Mouse (Mus musculus) activated CD4-positive, CD25-positive, alpha-beta regulatory T cell, adult 4 months (primary cell): ENCODE results near the gene Tprn. TPM values are rescaled to one million over a fixed set of nuclear protein-coding genes. Genes with fewer than 3 reads are reported as not detected.
A peak's percentile ranks its signal among the peaks of the same experiment; 100 is the strongest.

Experiments used
- ATAC-seq: one replicate; pipeline ENCODE4 v1.8.0; 2017
- polyA plus RNA-seq, 2 experiments: library from polyadenylated mRNA; unstranded; fragments of 100-300 nt; shearing (Covaris generic); gene quantifications; one replicate each; pipeline ENCODE4 v1.2.1; 2017

Gene Tprn
- polyA plus RNA-seq, 2 experiments from 2014 or later, result 5.5 to 12.4 TPM

DNA sequence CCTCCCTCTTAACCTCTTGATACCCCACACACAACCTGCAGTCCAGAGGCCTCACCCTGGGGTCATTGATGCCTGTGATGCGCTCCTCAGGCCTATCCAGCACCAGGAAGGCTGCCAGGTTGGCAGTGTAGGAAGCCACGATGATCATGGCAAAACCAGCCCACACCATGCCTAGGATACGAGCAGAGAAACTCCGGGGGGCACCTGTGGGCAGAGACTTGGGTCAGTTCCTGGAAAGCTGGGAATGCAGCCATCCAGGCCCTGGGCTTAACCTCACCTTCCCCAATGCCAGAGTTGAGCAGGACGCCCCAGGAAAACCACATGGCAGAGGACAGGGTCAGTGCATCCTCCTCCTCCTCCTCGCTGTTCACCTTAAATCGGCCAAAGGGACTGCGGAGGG is 34.7 kb downstream of the Tprn start:
- no peak for ATAC-seq

DNA sequence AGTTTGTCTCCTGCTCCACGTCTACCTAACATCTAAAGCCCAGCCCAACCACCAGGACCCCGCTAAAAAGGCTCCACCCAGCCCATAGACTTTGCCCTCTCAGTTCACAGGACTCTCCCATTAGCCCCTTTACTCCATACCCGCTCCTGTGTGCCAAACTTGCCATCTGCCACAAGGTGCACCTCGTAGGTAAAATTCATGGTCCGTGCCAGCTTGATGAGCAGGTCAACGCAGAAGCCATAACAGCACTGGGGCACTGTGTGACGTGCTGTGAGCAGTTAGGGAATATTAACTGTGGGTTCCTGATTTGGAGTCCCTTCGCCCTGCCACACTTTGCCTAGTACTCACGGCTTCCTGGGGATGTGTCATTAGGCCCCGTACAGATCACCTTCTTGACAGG is 35.6 kb downstream of the Tprn start:
- no peak for ATAC-seq

DNA sequence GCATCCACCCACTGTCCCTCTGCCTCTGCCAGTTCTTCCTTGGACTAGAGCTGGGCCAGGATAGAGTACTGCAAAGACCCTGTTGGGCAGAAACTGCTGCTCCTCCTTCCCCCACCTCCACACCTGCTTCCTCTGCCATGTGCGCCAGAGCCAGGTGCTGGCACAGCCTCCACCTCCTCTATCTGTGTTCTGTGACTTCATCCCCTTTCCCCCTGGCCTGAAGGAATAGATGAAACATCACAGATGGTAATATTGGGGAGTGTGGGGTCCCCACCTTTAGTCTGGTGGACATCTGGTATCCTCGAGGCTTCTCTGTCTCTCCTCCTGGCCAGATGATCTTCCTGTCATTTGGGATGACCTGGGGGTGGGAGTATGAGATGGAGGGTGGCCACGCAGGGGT is 41.0 kb downstream of the Tprn start:
- ATAC-seq, result no peak

DNA sequence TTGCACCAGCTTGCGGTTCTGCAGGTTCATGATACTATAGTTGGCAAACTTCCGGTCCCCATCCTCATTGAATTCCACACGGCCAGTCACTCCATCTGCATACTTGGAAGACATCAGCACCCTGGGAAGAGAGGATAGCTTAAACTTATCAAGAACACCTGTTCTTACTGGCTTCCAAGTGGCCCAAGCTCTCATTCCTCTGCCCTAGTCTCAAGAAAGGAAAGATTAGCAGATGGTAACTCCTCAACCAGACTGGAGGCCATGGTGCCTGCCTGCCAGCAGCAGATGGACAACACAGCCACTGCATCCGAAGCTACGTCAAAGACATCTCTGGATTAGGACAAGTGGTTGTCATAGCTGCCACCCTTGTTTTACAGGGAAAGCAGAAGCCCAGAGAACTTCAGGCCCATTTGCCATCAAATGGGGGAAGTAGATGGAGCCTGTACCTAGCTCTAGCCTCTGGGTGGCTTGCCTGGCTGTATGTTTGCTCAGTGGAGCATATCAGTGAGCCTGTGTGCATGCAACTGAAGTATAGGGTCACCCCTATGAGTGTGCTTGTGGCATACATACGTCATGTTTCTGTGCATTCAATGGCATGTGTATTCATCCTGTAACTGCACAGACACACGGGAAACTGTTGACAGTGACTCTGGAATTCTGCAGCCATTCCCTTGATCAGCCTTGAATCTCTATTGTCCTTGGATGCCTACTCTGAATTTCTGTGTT is 41.7 kb downstream of the Tprn start:
- no peak for ATAC-seq

DNA sequence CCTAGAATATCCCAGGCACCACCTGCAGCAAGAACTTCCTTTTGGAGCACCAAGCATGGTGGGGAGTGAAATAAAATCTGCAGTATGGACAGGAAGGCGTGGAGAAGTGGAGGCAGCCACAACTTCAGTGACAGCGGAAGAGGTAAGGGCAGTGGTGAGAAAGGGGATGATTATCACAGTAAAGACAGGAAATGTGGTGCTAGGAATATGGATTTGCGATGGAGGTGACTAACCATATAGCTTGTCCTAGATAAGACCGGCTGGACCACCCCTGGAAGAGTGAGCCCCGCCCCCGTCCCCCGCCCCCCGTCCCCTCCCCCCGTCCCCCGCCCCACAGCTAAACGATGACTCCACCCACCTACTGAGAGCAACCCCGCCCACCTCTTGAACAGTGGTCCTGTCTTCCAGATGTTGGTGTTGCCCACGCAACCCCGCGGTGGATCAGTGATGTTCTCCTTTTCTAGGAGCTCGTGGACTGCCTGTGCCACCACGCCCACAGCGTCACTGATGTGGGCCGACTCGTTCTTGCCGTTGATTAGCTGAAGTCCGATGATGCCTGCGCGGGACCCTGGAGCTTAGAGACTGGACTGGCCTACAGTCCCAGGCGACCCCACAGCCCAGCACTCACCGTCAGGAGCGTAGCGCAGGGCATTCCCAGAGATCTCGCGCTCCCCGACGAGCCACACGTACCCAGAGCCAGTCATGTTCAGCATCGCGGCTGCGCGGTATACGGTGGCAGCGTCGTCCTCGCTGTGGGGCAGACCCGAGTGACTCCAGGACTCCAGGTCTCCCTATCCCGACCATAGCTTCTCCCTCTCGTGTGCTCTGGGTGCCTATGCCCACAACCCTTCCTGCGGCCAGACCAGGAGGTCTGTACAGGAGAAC is 42.5 kb downstream of the Tprn start:
- peak; percentile 61 for ATAC-seq

DNA sequence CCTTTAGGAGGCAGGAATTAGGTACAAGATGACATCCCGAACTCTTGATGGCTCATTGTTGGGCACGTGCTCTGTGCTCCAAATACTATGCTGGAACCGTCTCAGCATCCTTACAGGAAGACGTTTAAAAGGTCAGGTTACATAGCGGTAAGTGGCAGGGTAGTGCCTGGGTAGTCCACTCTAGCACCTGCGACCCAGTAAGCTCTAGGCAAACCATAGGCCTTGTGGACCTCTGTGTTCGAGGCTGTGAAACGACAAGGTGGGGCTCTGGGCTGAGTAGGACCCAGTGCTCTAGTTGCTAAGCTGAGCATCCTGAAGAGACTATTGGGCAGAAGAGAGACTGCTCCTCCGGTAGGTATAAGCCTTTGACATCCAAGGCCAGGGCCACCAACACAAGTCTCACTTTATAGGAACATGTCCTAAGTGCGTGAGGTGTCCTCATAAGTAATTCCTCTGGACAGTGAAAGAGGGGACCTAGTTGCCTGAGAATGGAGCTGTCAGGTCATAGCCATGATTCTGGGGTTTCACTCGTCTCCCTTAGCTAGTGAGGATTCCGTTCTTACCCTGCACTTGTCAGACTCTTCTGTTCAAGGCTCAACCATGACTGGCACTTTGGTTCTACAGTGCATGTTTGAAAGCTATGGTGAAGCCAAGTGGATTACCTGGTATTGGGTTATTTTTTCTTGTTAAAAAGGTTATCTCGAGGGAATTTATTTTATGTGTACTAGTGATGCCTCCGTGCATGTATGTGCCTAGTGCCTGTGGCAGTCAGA is 43.4 kb downstream of the Tprn start:
- ATAC-seq, result no peak

DNA sequence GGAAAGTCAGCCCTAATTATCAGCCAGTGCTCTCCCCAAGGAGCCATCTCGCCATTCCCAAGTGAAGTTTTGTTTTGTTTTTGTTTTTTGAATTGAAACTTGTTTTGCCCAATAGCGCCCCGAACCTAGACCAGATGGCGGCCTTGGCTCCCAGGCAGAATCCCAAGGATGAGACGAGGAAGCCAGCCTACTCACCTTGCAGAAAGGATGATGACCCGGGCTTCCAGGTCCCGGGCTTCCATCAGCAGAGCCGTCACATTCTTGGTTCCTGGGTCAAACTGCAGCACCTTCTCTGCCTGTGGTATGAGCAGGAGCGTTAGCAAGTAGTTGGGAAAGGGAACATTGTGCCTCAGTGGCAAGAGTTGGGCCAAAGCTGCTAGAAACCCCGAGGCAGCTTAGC is 47.8 kb downstream of the Tprn start:
- no peak for ATAC-seq

DNA sequence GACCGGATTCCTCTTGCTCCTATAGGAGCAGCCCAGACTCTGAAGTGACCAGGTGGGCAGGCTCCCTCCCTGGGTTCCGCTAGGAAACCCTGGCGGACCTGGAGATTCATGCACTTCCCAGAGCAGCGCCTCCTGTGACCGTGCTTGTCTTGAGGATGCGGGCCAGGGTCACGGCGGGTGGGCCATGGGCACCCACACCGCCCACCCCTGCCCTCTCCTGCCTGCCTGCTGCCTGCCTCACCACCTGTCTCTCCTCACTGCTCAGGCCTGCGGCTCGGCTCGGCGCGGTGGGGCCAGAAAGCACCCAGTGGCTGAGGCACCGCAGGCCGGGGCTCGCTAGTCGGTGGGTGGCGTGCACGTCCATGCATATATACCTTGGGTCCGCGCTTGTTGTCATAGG is 48.6 kb downstream of the Tprn start:
- ATAC-seq, result no peak

DNA sequence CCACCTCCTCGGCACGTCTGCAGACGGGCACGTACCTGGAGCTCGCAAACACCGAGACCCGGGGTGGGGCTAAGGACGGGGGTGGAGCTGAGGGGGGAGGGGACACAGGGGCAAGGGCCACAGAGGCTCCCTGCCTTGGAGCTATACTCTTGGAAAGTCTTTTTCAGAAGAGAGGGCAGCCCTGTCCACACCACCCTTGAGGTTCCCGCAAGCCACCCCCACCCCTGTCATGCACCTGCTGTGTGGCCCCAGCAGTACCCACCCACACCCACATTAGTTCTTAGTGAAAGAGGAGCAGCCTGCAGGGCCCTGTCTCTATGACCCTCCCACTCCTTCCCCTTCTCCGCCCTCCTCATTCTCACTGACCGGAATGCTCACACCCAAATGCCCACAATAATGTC is 49.1 kb downstream of the Tprn start:
- ATAC-seq, result no peak

DNA sequence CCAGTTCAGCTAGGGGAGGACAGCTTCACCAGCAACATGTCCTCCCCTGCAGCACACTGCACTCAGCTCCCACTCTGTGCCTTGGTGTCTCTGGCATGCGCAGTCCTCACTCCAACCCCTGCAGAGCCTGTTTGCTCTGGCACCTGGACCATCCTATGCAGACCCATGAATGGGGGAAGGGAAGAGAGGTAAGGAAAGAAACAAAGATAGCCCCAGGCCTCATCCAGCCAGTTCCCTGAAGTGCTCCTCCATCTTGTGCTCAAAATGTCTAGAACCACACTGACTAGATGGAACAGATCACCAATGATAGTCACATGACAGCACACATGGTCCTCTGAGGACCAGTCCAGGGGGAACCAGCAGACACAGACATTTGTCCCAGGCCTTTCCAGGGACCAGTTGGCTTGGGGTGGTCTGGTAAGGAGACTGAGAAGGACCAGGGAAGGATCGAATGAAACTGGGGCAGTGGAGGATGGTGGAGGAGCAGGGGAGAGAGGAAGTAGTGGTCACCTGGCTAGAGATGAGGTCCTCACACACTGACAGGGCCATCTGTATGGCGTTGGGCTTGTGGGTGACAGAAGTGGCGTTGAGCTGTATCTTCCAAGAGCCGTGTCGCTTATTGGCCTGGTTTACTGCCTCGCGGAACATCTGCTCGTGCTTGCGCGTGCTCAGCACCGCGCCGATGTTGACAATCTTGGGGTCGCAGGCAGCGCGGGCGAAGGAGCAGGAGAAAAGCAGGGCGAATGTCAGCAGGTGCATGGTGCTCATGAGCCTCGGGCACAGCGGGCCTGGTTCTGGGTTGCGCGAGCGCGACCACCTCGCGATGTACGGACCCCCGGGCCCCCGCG is 55.9 kb downstream of the Tprn start:
- ATAC-seq, result no peak

DNA sequence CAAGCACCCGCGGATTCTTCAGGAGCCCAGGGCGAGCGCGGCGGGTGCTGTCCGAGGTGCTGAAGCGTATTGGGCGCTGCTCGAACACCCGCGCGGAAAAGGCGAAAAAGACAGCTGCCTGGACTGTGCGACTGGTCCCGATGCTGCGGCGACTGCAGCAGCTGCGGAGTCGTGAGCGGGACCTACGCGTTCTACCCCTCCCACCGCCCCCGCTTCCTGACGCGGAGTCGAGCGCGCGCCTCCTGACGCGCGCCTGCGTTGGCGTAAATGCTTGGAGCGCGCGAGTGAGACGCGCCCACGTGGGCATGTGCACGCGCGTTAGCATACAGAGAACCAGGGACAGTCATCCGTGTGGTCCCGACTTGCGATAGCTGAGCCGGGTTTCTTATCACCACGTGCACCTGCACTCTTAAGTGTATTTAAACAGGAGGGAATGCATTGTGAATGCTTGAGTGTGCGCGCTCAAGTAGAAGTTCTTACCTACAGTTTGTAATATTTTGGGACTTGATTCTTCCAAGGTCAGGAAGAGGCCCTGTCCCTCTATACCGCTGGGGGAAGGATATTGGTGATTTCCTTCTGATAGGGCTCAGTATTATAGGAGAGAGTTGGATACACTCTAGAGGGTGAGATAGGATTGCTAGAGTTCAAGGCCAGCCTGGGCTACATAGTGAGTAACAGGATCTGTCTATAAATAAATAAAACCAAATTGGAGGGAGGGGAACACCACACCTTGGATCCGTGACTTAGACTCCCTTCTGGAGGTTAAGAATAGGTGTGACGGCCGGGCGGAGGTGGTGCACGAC is 56.8 kb downstream of the Tprn start, which contains the start of gene Grin1:
Grin1 (minus strand) TSS at position 217 of the 803 bp plus-strand sequence.
- peak; percentile 19 for ATAC-seq

Other genes starting within 250 kb of the Tprn start
- 10 to 100 TPM; 11.1 to 11.2 TPM for gene Nsmf, start 208.3 kb upstream of the Tprn start, polyA plus RNA-seq
- gene Entpd8, start 182.3 kb upstream of the Tprn start, polyA plus RNA-seq, result not detected
- gene Noxa1, start 167.5 kb upstream of the Tprn start, polyA plus RNA-seq, result 1 to 10 TPM; 1.6 to 1.9 TPM
- gene Nrarp, start 81.9 kb upstream of the Tprn start, polyA plus RNA-seq, result 1 to 10 TPM in 1 of 2 experiments, under 1 TPM in 1; 0.61 to 1.2 TPM
- 10 to 100 TPM; 51.4 to 89.5 TPM for gene Tor4a, start 65.7 kb upstream of the Tprn start, polyA plus RNA-seq
- 10 to 100 TPM; 41.1 to 49.1 TPM for gene Nelfb, start 51.1 kb upstream of the Tprn start, polyA plus RNA-seq
- gene Stpg3, start 48.0 kb upstream of the Tprn start, polyA plus RNA-seq, result not detected
- not detected for gene Fam166a, start 43.9 kb upstream of the Tprn start, polyA plus RNA-seq
- 100 to 1,000 TPM; 110 to 150 TPM for gene Tubb4b, start 37.9 kb upstream of the Tprn start, polyA plus RNA-seq
- gene Slc34a3, start 28.3 kb upstream of the Tprn start, polyA plus RNA-seq, result not detected
- not detected for gene Rnf224, start 25.8 kb upstream of the Tprn start, polyA plus RNA-seq
- under 1 TPM in 1 of 2 experiments, not detected in 1; 0.58 TPM for gene Rnf208, start 20.4 kb upstream of the Tprn start, polyA plus RNA-seq
- gene Cysrt1, start 20.2 kb upstream of the Tprn start, polyA plus RNA-seq, result not detected
- gene AL732309.1, start 15.8 kb upstream of the Tprn start, polyA plus RNA-seq, result 1 to 10 TPM; 3.6 to 4.2 TPM
- gene Tmem203, start 7.2 kb upstream of the Tprn start, polyA plus RNA-seq, result 10 to 100 TPM; 10.8 to 13.0 TPM
- gene Ssna1, start 9.8 kb downstream of the Tprn start, polyA plus RNA-seq, result 100 to 1,000 TPM; 127 to 134 TPM
- gene Anapc2, start 9.9 kb downstream of the Tprn start, polyA plus RNA-seq, result 10 to 100 TPM; 24.8 to 39.3 TPM
- gene Tmem210, start 25.5 kb downstream of the Tprn start, polyA plus RNA-seq, result not detected
- not detected for gene Lrrc26, start 27.3 kb downstream of the Tprn start, polyA plus RNA-seq
- not detected for gene Grin1, start 56.6 kb downstream of the Tprn start, polyA plus RNA-seq
- 10 to 100 TPM; 19.7 to 23.2 TPM for gene Man1b1, start 69.7 kb downstream of the Tprn start, polyA plus RNA-seq
- 10 to 100 TPM; 10.3 to 13.9 TPM for gene Dpp7, start 93.7 kb downstream of the Tprn start, polyA plus RNA-seq
- 10 to 100 TPM; 13.3 to 15.0 TPM for gene Uap1l1, start 103.1 kb downstream of the Tprn start, polyA plus RNA-seq
- gene Sapcd2, start 109.7 kb downstream of the Tprn start, polyA plus RNA-seq, result 1 to 10 TPM; 1.8 to 2.6 TPM
- gene Entpd2, start 133.3 kb downstream of the Tprn start, polyA plus RNA-seq, result under 1 TPM in 1 of 2 experiments, not detected in 1; 0.17 TPM
- gene Npdc1, start 136.7 kb downstream of the Tprn start, polyA plus RNA-seq, result 1 to 10 TPM; 1.2 to 1.7 TPM
- gene Fut7, start 160.6 kb downstream of the Tprn start, polyA plus RNA-seq, result 10 to 100 TPM; 13.6 to 13.8 TPM
- 10 to 100 TPM; 32.8 to 41.4 TPM for gene Abca2, start 166.1 kb downstream of the Tprn start, polyA plus RNA-seq
- 1 to 10 TPM; 2.0 to 2.2 TPM for gene Clic3, start 194.2 kb downstream of the Tprn start, polyA plus RNA-seq
- 10 to 100 TPM; 72.8 to 74.8 TPM for gene Paxx, start 198.5 kb downstream of the Tprn start, polyA plus RNA-seq
- not detected for gene Ptgds, start 207.4 kb downstream of the Tprn start, polyA plus RNA-seq
- not detected for gene Lcn12, start 231.3 kb downstream of the Tprn start, polyA plus RNA-seq
- gene Fbxw5, start 238.1 kb downstream of the Tprn start, polyA plus RNA-seq, result 10 to 100 TPM; 51.3 to 71.1 TPM
- gene C8g, start 239.1 kb downstream of the Tprn start, polyA plus RNA-seq, result 1 to 10 TPM; 3.1 to 3.2 TPM